Mouse (Mus musculus) cerebellum, adult 2 months (tissue): ENCODE results near the gene Nelfa.

Experiments
- CTCF ChIP-seq: fragments of 200-500 bp; IDR thresholded peaks from 2 replicates; pipeline ENCODE4 v1.5.1; 2011; ENCODE audit warnings: low read depth, mild to moderate bottlenecking, control low read depth, low read length, moderate library complexity, borderline replicate concordance; ENCODE audit not compliant: insufficient read depth
- POLR2A ChIP-seq: fragments of 200-500 bp; IDR thresholded peaks from 2 replicates; pipeline ENCODE4 v1.6.1; 2011; ENCODE audit warnings: low read length, control low read depth, borderline replicate concordance; ENCODE audit not compliant: insufficient read depth

GRCm38 (mm10) chr5:33936120-33936707 lies at the start of gene Nelfa:
- TF ChIP-seq POLR2A (peak; percentile 70), CTCF (no peak)
